Mouse (Mus musculus) brain, embryonic 14.5 days (tissue): ENCODE measurements around the gene Tmem131.

Source experiments
- CTCF ChIP-seq: fragments of 200-500 bp; IDR thresholded peaks from 2 replicates; pipeline ENCODE4 v1.5.1; 2012; ENCODE audit warnings: inconsistent platforms, mild to moderate bottlenecking, moderate library complexity, borderline replicate concordance; ENCODE audit not compliant: insufficient read depth, insufficient read length; ENCODE audit errors: extremely low read depth
- POLR2A ChIP-seq: fragments of 200-500 bp; IDR thresholded peaks from 2 replicates; pipeline ENCODE4 v1.6.1; 2012; ENCODE audit warnings: mild to moderate bottlenecking, inconsistent platforms, borderline replicate concordance; ENCODE audit not compliant: poor library complexity, insufficient read depth, insufficient read length, severe bottlenecking; ENCODE audit errors: extremely low read depth

- no peak for TF ChIP-seq CTCF
- TF ChIP-seq POLR2A: no peak
Observed at GRCm38 (mm10) chr1:36807086-36807485, 136.4 kb downstream of the Tmem131 start.
